Mouse (Mus musculus) heart, postnatal 25 days (tissue): ENCODE measurements around the gene Ahdc1. TPM values are rescaled to one million over a fixed set of nuclear protein-coding genes. Genes with fewer than 3 reads are reported as not detected.
A peak's percentile ranks its signal among the peaks of the same experiment; 100 is the strongest.

ENCODE experiments used
- DNase-seq: peaks from one replicate; pipeline ENCODE4 v3.0.0; 2022; ENCODE audit warnings: low spot score
- intact Hi-C: fragments of 180-260 bp; cut with DNase I; formaldehyde crosslinking; loops from one replicate; pipeline ENCODE4 v1.15.1; 2025
- total RNA-seq, 2 experiments: library from RNA; stranded (reverse); gene quantifications; 2 replicates each; pipeline ENCODE4 v1.2.3; 2021

Ahdc1 gene
- total RNA-seq, 2 experiments from 2014 or later = 43.2 to 50.4 TPM

DNA sequence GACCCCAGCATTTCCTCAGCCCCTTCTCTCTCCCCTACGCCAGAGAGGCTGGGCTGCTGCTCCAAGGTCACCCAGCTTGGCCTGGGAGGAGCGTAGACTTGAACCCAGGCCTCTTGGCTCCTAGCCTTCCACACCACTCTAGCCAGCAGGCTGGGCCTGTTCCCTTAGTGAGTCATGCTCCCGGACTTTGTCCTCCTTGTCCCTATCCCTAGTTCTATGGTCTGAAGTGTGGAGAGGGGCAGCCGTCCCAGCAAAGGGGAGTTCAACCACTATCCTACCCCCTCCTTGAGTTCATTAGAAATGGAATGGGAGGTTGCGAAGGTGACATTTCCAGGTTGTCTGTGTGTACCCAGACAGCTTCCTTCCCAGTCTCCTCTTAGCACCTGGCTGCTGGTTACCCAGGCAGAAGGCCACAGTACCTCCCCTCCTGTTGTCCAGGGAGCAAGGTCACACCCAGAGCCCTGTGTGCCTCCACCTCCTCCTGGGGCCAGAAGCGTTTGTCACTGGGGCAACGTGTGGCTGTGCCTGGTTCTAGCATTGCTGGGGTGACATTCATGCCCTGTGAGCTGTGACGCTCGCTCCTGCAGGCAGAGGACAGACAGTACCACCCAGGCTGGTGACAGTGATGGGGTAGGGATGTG, 39.3 kb downstream of the Ahdc1 start:
- intact Hi-C loops = no loop called here
- no peak for DNase-seq

DNA sequence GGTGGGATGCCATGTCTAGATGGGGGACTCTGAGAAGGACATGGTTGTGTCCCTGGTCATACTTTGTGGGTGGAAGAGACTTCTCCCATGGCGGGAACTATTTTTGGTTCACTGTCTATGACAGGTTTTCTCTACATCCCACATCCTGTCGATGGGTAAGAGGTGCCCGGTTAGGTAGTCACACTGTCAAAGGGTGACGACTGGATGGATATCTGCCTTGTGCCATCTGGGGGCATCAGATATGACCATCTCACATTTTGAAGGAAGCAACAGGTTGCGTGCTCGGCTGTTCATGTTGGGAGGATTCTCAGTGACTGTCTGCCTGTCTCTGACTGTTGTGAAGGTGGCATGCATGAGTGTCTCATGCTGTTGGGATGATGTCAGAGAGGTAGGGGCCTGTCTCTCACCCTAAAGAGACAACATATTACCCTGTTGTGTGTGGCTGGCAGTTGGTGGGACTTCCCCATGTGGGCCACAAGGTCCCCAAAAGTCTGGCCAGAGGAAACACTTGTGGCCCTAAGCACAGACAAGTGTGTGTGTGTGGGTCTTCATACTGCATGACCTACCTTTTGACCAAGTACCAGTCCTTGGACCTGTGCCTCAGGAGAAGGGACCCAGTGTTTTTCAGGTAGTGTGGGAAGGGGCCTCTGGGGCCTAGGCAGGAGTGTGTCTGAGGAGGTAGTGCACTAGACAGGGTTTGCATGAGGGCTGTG, 39.9 kb downstream of the Ahdc1 start:
- DNase-seq = no peak
- intact Hi-C loops = no loop called here

DNA sequence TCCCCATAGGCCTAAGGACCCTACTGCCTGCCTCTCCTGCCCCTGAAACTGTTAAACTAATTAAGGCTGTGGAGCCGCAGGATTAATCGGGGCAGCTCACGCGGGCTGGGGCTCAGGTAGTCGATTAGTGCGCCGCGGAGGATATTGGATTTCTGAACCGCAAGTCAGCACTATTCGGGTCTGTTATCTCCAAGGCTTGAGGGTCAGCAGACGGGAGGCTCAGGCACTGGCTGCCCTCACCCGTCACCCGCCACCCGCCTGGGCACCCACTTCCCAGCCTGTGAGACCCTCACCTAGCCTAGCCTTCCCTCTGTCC, 40.4 kb downstream of the Ahdc1 start:
- no peak for DNase-seq
- intact Hi-C loops = no loop called here

DNA sequence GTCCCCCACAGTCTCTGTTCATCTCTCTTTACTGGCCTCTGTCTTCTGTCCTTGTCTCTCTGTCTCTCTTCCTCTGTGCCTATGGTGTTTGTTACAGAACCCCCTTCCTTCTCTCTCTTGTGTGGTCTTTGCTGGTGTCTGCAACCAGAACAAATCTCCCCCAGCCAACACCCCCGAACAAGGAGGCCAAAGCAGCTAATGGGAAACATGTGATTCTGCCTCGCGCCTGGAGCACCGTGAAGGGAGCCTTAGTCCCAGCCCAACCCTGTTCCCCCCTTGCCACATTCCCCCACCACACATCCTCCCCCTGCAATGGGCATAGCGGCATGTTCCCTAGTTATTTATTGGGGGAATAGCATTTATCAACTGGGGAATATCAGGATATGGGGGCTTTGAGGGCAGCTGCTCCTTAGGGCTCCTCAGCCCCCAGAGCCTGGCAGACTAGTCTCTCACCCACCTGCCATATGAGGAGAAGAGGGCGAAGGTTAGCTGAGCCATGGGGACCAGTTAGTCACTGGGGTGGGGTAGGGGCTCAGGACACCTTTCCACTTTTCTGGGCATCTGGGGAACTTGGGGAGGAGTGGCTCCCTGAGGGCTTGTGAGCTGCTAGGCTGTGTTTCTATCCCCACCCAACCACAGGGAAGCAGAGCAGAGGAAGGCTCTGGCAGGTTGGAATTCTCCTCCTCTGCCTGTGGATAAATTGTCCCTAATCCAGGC, 41.1 kb downstream of the Ahdc1 start:
- intact Hi-C loops = no loop called here
- DNase-seq = no peak

DNA sequence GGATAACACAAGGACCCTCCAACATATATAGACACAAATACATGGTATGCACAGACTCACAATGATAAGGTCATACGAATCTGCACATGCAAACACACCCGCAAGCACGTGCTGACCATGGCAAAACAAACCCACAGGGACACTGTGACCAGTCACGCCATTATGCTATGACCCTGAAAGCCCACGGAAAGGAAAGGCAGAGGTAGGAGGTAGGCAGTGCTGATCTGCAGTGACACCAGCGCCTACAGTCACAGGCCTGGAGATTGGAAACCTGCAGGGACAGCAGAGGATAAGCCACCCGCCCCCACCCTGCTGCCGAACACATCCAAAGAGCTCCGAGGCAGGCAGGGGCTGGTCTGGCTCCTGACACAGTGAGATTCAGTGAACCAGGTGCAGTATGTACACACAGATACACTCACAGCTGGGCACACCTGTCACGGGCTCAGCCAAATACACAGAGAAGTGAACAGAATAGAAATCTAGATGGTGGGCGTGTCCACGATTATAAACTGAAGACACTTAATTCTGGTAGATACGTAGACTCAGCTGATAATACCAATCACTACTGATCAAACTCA, 42.0 kb downstream of the Ahdc1 start:
- intact Hi-C loops = no loop called here

DNA sequence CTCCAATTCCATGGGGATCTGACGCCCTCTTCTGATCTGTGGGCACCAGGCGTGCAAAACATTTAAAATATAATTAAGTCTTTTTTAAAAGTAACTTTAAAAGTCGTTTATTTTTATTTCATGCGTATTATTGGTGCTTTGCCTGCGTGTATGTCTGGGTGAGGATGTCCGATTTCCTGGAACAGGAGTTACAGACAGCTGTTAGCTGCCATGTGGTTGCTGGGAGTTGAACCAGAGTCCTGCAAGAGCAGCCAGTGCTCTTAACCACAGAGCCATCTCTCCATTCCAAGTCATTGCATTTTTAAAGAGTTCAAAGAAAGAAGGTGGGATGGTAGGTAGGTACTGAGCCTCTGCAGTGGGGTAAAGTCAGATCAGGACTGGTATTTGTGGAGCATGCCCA, 43.5 kb downstream of the Ahdc1 start:
- DNase-seq = no peak
- intact Hi-C loops = loop anchor here (2.0 kb wide), 1 partner anchor 16 kb away; no protein-coding TSS in a partner anchor

More for the DNA sequence above, 42.0 kb downstream of the Ahdc1 start:
- no peak for DNase-seq

DNA sequence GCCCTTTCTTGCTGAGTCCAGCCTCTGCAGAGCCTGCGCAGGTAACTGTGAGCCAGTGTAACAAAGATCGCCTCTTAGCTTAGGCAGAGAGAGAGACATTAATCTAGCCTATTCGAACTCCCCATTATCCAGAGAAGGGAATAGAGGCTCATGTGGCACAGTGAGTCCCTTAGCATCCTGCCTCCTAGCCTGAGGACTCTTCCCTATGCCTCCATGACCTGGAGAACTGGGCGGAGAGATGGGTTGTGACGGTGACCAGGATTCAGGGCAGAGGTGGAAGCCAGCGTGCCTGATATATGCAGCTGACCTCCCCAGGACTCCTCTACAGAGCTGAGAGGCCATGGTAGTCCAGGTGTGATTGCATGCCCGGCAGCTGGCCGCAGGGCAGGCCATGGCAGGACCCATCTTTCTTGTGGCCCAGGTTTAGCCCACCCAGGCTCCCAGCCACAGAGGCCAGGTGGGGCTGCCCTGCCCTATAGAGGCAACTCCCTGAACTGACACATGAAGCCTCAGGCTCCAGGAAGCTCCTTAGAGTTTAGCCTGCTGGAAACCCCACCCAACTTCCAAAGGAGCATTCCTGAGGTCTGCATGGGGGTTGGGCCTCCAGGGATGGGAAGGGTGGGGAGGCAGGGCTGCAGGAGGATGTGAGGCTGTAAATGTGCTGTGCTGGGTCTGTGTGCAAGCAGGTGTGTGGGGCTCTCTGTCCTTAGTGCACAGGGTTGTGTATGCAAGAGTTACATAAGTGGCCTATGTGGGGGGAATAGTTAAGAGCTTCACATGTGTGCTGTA, 44.3 kb downstream of the Ahdc1 start:
- intact Hi-C loops = loop anchor here (2.0 to 5.0 kb wide), 4 partner anchors 17 to 108 kb away; partner anchors contain the start of gene Wasf2
- DNase-seq = no peak

DNA sequence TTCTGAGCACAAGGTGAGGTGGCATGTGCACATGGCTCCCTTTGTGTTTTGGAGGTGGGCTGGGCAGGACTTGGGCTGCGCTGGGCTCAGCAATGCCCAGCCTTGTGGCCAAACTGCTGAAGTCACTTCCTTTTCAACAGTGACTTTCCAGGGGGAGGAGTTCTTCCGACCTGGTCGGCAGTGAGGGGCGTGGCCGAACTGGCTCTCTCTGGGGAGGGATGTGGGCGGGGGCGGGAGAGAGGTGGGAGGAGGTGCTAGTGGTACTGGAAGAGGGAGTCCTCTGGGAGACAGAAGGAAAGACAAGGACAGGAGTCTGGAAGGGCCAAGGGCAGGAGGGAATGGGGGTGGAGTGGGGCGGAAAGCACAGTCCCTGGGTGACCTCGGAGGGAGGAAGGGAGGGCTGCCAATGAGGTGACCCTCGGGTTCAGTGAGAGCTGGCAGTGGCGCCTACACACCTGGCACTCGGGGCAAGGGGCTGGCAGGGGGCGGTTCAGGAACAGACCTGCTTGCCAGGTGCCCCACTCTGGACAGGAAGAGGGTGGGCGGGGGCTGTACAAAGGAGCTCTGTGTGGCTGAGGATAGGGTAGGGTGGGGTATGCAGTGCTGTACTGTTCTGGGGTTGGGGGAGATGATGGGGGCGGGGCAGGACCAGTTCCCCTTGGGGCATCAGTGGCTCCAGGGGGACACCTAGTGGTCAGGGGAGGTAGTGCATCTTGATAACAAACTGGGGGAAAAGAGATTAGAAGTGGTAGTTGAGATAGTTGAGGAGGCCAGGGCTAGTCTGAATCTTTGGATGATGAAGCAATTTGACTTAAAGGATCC, 45.2 kb downstream of the Ahdc1 start:
- intact Hi-C loops = loop anchor here (1.0 to 5.0 kb wide), 4 partner anchors 44 to 109 kb away; partner anchors contain the start of gene Wasf2
- DNase-seq = peak; percentile 66

DNA sequence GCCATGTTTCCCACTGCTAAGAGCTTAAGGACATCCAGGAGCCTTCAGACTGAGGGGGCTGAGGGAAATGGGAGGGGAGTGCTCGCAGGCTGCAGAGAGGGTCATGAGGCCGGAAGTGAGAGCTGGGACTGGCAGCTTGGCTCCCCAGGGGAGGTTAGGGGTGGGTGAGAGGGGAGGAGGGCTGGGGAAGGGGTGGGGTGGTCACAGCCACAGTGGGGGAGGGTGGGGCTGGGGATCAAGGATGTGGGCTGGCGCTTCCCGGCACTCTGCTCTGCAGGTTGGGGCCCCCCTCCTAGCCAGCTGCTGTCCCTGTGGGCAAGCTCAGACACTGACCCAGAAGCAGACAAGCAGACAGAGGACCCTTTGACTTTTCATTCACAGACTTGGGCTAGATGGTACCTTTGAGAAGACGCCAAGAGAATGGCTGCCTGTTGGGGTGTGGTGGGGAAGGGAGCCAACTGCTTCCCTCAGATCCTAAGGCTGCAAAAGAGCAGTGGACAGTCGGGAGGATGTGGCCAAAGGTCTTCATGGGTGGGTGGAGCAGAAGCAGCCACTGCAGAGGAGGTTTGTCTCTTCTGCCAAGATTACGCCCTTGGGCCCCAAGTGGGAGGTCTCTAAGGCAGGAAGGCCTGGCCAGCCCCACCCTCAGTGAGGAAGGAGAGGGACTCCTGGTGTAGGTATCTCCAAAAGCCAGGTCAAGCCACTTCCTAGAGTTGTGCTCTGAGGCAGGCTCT, 46.5 kb downstream of the Ahdc1 start:
- peak; percentile 81 for DNase-seq
- intact Hi-C loops = loop anchor here (5.0 kb wide), 3 partner anchors 60 to 110 kb away; partner anchors contain the start of gene Wasf2

DNA sequence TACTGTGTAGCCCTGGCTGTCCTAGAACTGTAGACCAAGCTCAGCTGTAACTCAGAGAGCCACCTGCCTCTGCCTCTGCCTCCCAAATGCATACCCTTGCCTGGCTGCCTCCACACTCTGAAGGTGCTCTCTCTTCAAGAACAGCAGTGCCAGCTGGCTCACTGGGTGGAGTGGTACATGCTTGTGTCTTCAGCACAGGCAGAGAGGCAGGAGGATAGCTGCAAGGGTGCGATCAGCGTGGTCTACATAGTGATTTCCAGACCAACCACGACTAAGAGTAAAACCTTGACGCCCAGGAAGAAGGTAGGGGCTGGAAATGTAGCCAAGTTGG, 47.0 kb downstream of the Ahdc1 start:
- intact Hi-C loops = loop anchor here (5.0 kb wide), 3 partner anchors 59 to 111 kb away; partner anchors contain the start of gene Wasf2
- no peak for DNase-seq

DNA sequence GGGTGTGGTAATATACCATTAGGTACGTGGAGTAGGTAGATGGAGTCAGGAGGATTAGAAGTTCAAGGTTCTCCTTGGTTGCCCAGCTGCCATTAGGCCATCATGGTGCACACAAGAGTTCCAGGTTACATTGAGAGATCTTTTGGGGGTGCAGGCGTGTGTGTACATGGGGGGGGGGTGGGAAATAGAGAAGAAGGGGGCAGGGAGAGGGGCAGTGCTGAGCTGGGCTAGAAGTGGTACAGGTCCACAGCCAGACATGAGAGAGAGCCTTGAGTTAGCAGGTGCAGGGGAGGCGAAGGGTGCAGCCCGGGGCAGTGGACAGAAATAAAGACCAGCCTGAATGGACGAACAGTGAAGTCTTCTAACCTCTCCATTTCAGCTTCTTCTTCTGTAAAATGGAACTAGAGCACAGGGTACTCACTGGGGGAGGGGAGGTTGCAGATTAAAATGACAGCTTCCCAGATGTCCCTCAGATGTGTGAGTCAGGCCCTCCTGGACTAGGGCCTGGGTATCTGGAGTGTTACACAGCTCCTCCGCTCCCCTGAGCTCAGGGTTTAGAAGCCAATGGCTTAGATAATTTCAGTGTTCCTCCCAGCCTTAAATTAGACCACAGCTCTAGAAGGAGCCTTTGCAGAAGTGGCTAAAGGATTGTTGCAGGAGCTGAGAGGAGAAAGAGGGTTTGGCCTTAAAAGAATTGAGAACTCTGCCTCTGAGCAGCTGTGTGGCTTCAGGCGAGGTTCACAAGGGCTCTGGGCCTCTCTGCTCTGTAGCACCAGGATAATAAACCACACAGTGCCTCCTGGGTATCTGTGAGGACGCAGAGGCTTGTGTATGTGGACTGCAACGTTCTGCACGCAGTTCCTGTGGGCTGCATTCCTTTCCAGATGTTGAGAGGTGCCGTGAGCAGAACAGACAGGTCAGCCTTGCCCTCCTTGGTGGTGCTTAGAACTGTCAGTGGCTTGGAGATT, 47.7 kb downstream of the Ahdc1 start:
- DNase-seq = no peak
- intact Hi-C loops = loop anchor here (5.0 kb wide), 3 partner anchors 59 to 111 kb away; partner anchors contain the start of gene Wasf2

DNA sequence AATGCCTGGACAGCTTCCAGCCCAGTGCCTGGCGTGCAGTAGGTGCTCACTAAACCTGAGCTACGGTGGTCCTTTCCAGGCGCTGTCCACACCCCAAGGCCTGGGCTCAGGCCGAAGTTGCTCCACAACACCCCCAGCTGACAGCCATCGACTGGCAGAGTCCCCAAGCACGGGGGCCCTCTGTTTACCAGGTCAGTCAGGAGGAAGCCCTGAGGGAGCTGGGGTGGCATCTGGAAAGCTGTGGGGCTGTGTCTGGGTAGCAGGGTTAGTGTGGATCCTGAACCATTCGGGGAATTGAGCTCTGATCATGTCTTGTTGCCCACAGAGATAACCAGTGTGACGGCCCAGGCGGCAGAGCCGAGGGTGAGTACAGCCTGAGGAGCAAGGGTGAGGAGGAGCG, 49.6 kb downstream of the Ahdc1 start:
- intact Hi-C loops = loop anchor here (5.0 kb wide), 1 partner anchor 137 kb away; no protein-coding TSS in a partner anchor
- DNase-seq = no peak

DNA sequence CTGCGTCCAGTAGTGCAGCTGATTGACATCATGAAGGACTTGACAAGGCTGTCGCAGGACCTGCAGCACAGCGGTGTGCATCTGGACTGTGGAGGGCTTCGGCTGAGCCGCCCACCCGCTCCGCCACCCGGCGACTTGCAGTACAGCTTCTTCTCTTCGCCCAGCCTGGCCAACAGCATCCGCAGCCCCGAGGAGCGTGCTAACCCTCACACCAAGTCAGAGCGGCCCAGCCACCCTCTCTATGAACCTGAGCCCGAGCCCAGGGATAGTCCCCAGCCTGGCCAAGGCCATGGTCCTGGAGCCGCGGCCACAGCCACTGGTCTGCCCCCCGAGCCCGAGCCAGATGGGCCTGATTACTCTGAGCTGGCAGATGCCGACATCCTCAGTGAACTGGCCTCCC, 50.7 kb downstream of the Ahdc1 start:
- intact Hi-C loops = loop anchor here (5.0 kb wide), 1 partner anchor 136 kb away; no protein-coding TSS in a partner anchor
- no peak for DNase-seq

DNA sequence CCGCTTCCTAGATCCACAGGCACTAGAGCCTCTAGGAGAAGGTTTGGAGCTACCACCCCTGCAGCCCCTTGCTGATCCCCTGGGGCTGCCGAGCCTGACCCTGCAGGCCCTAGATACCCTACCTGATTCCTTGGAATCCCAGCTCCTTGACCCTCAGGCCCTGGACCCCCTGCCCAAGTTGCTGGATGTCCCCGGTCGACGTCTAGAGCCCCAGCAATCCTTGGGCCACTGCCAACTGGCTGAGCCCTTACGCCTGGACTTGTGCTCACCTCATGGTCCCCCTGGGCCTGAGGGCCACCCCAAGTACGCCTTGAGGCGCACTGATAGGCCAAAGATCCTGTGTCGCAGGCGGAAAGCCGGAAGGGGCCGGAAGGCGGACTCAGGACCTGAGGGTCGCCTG, 51.2 kb downstream of the Ahdc1 start:
- intact Hi-C loops = loop anchor here (5.0 kb wide), 1 partner anchor 135 kb away; no protein-coding TSS in a partner anchor
- DNase-seq = no peak

DNA sequence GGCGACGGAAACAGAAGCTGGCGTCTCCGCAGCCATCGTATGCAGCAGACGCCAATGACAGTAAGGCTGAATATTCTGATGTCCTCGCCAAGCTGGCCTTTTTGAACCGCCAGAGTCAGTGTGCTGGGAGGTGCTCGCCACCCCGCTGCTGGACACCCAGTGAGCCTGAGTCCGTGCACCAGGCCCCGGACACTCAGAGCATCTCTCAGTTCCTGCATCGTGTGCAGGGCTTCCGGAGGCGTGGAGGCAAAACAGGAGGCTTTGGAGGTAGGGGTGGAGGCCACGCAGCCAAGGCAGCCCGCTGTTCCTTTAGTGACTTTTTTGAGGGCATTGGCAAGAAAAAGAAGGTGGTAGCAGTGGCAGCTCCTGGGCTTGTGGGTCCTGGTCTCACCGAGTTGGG, 52.1 kb downstream of the Ahdc1 start:
- intact Hi-C loops = loop anchor here (5.0 kb wide), 1 partner anchor 134 kb away; no protein-coding TSS in a partner anchor
- no peak for DNase-seq

DNA sequence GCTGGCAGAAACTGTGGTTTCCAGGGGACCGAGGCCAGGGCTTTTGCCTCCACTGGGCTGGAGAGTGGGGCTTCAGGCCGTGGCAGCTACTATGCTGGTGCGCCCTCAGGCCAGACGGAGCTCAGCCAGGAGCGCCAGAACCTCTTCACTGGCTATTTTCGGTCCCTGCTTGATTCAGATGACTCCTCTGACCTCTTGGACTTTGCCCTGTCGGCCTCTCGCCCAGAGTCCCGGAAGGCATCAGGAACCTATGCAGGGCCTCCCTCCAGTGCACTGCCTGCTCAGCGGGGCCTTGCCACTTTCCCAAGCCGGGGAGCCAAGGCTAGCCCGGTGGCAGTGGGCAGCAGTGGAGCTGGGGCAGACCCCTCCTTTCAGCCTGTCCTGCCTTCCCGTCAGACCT, 52.7 kb downstream of the Ahdc1 start:
- no peak for DNase-seq
- intact Hi-C loops = loop anchor here (5.0 kb wide), 1 partner anchor 134 kb away; no protein-coding TSS in a partner anchor

DNA sequence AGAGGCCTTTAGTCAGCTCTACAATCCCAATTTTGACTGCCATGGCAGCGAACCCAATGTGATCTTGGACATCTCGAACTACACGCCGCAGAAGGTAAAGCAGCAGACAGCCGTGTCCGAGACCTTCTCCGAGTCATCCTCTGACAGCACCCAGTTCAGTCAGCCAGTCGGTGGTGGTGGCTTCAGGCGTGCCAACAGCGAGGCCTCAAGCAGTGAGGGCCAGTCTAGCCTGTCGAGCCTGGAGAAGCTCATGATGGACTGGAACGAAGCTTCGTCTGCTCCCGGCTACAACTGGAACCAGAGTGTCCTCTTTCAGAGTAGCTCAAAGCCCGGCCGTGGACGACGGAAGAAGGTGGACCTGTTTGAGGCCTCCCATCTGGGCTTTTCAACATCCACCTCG, 53.7 kb downstream of the Ahdc1 start:
- DNase-seq = no peak
- intact Hi-C loops = loop anchor here (5.0 kb wide), 1 partner anchor 133 kb away; no protein-coding TSS in a partner anchor
